Mouse (Mus musculus): ENCODE measurements around the gene Rnf212. TPM values are rescaled to one million over a fixed set of nuclear protein-coding genes. Genes with fewer than 3 reads are reported as not detected.

Rnf212 gene
- total RNA-seq, 2 experiments from 2014 or later: not detected

Other genes with a start within 250 kb of the Rnf212 start
- gene Cplx1, start 225.0 kb downstream of the Rnf212 start, total RNA-seq (2021): 100 to 1,000 TPM; 582 to 600 TPM
- gene Gak, start 145.2 kb downstream of the Rnf212 start, total RNA-seq (2021): 10 to 100 TPM; 93.4 to 97.9 TPM
- 10 to 100 TPM; 36.7 to 41.1 TPM for gene Tmem175, start 145.2 kb downstream of the Rnf212 start, total RNA-seq (2021)
- gene Idua, start 114.7 kb downstream of the Rnf212 start, total RNA-seq (2021): 10 to 100 TPM; 10.1 to 10.9 TPM
- 10 to 100 TPM; 54.1 to 55.0 TPM for gene Dgkq, start 105.3 kb downstream of the Rnf212 start, total RNA-seq (2021)
- gene Slc26a1, start 99.4 kb downstream of the Rnf212 start, total RNA-seq (2021): 1 to 10 TPM; 1.4 to 2.1 TPM
- 10 to 100 TPM; 17.9 to 19.8 TPM for gene Fgfrl1, start 82.6 kb downstream of the Rnf212 start, total RNA-seq (2021)
- not detected for gene Tmed11, start 20.4 kb upstream of the Rnf212 start, total RNA-seq (2021)
- not detected for gene Vmn2r8, start 33.9 kb upstream of the Rnf212 start, total RNA-seq (2021)
- not detected for gene Vmn2r9, start 77.6 kb upstream of the Rnf212 start, total RNA-seq (2021)
- not detected for gene Vmn2r10, start 231.5 kb upstream of the Rnf212 start, total RNA-seq (2021)

All from layer of hippocampus, postnatal 14 days (tissue).